Mouse (Mus musculus) liver, embryonic 15.5 days (tissue): ENCODE measurements around the gene Palm2. TPM values are rescaled to one million over a fixed set of nuclear protein-coding genes. Genes with fewer than 3 reads are reported as not detected.

ENCODE experiments used
- ATAC-seq: fragments of 200-750 bp; cut with Nextera tagmentation; 2 replicates; pipeline ENCODE4 v1.8.0; 2017; ENCODE audit warnings: moderate number of reproducible peaks, mild to moderate bottlenecking, moderate library complexity; ENCODE audit not compliant: insufficient read depth
- H3K27ac ChIP-seq: fragments of 300-500 bp; sonication (generic); replicated peaks from 2 replicates; pipeline ENCODE4 v1.5.1; 2015; ENCODE audit warnings: mild to moderate bottlenecking, inconsistent platforms
- H3K27me3 ChIP-seq: fragments of 300-500 bp; sonication (generic); 2 replicates; pipeline ENCODE4 v1.6.1; 2015; ENCODE audit warnings: mild to moderate bottlenecking, inconsistent platforms
- H3K36me3 ChIP-seq: fragments of 300-500 bp; sonication (generic); replicated peaks from 2 replicates; pipeline ENCODE4 v1.6.1; 2015; ENCODE audit warnings: moderate library complexity, mild to moderate bottlenecking, inconsistent platforms
- H3K4me1 ChIP-seq: fragments of 300-500 bp; sonication (generic); replicated peaks from 2 replicates; pipeline ENCODE4 v1.6.1; 2015; ENCODE audit warnings: inconsistent platforms
- H3K4me2 ChIP-seq: fragments of 300-500 bp; sonication (generic); 2 replicates; pipeline ENCODE4 v1.6.1; 2015; ENCODE audit warnings: moderate library complexity, mild to moderate bottlenecking, inconsistent platforms
- H3K4me3 ChIP-seq: fragments of 300-500 bp; sonication (generic); replicated peaks from 2 replicates; pipeline ENCODE4 v1.5.1; 2015; ENCODE audit warnings: mild to moderate bottlenecking, inconsistent platforms
- H3K9ac ChIP-seq: fragments of 300-500 bp; sonication (generic); 2 replicates; pipeline ENCODE4 v1.6.1; 2015; ENCODE audit warnings: moderate library complexity, mild to moderate bottlenecking, inconsistent platforms
- H3K9me3 ChIP-seq: fragments of 300-500 bp; sonication (generic); replicated peaks from 2 replicates; pipeline ENCODE4 v1.6.1; 2016; ENCODE audit warnings: inconsistent platforms
- WGBS: fragments of 180-500 bp; shearing (Covaris S2); methylation state at CpG from one replicate; pipeline ENCODE4 v1.1.7; 2015; ENCODE audit warnings: mixed read lengths; ENCODE audit not compliant: insufficient replicate concordance; 5-methylcytosine and 5-hydroxymethylcytosine counted together
- polyA plus RNA-seq: library from polyadenylated mRNA; unstranded; fragments of >200 nt; fragmentation: Nextera tagmentation; extraction: Ambion mirVana; gene quantifications from 2 replicates; pipeline ENCODE4 v1.2.1, GENCODE M21; 2015

Palm2 gene
- polyA plus RNA-seq, 1 experiment from 2014 or later, result 0.16 TPM

- no peaks in the 10 kb centered on the region; the same call in 1 of the 2 replicates for H3K4me1 ChIP-seq
- WGBS, result 36% methylated on average over 7 of the region's 7 CpGs
- no peak overlapping the region for H3K4me3 ChIP-seq
- H3K9me3 ChIP-seq, result no peaks in the 10 kb centered on the region
- H3K4me2 ChIP-seq, result no peak overlapping the region
- H3K9ac ChIP-seq, result no peak overlapping the region
- H3K27ac ChIP-seq, result no peak overlapping the region
- H3K27me3 ChIP-seq, result peaks cover 8% of the 10 kb centered on the region
- H3K36me3 ChIP-seq, result no peaks in the 10 kb centered on the region
- no peak for ATAC-seq
Measured at GRCm38 (mm10) chr4:57670813-57671469, 236.9 kb downstream of the Palm2 start.

DNA sequence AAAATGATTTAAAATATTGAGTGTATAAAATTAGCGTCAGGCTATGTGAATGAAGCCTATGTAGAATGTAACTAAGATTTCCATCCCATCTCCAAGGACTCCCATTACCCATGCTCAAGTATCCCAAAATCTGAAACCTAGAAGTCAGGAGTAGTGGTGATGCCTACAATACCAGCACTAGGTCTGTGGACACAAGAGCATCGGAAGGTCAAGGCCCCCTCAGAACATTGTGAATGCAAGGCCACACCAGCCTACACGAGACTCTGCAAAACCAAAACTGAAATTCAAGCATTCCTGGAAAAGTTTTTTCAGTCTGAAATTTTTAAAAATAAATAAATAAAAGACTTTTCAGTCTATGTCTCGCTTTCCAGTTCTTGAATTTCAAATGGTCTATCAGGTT is 238.5 kb downstream of the Palm2 start:
- 60% methylated on average over 4 of the region's 4 CpGs for WGBS
- Histone ChIP-seq H3K9ac (no peak overlapping the region), H3K4me3 (no peak overlapping the region), H3K27ac (no peak overlapping the region), H3K4me2 (no peak overlapping the region), H3K27me3 (peaks cover 8% of the 10 kb centered on the region), H3K9me3 (no peaks in the 10 kb centered on the region), H3K36me3 (no peaks in the 10 kb centered on the region), H3K4me1 (no peaks in the 10 kb centered on the region; the same call in 1 of the 2 replicates)
- ATAC-seq, result no peak

DNA sequence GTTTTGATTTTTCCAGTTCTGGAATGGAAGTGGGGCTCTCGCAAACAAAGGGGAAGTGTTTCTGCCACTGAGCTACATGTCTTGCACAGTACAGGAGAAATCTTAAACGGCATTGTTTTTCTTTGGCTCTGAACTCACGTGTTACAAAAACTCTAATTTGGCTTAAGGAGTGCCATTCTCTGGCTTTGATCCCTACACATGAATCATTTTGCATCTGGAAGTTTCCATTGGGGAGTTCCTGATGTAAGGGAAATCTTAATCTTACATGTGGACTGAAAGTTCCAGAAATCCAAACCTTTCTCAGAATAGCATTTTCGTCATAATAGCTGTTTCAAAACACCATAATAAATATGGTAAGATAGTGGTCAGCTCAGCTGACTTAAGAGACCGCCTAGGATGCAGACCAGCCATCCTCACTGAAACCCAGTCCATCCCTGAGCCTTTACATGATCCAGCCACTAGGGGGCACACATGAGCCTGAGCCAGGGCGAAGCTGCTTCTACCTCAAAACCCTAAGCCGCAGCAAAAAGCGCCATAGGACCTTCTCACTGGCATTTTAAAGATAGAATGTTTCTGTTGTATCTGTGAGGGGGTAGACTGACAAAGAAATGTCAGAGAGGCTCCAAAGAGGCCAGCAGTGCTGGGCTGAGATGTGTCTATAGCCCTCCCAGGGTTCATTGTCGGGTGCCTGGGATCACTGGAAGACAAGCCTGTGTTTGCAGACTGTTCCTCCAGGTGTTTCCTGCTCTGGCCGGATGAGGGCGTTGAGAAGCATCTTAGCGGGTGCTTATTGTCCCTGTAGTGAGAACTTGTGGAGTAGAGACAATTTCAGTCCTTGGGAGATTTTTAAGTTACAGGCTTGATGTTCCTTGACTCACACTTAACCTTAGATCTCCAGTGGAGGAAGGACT is 239.2 kb downstream of the Palm2 start:
- WGBS, result 6% methylated on average over 12 of the region's 12 CpGs
- no peak overlapping the region for H3K4me3 ChIP-seq
- H3K27me3 ChIP-seq, result peaks cover 8% of the 10 kb centered on the region
- no peak for ATAC-seq
- H3K36me3 ChIP-seq, result no peaks in the 10 kb centered on the region
- H3K9me3 ChIP-seq, result no peaks in the 10 kb centered on the region
- H3K4me2 ChIP-seq, result no peak overlapping the region; the same call in 1 of the 2 replicates
- H3K9ac ChIP-seq, result no peak overlapping the region
- no peak overlapping the region for H3K27ac ChIP-seq
- H3K4me1 ChIP-seq, result no peaks in the 10 kb centered on the region; the same call in 1 of the 2 replicates

DNA sequence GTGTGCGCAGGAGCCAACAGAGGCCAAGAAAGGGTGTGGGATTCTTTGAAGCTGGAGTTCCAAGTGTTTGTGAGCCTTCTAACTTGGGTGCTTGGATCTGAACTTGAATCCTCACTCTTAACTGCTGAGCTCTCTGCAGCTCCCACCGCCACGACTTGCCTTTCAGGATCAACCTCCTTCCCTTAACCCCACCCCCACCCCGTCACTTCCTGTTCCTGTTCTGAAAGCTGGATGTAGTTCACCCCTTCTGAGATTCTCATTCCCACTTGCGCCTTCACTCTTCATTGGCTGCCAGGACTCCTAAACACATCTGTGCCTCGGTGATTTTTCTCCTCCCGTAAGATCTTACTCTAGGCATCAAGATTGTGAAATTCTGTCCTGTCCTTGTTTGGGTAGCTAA is 240.3 kb downstream of the Palm2 start:
- 44% methylated on average over 7 of the region's 7 CpGs for WGBS
- no peaks in the 10 kb centered on the region; the same call in 1 of the 2 replicates for H3K4me1 ChIP-seq
- H3K36me3 ChIP-seq, result no peaks in the 10 kb centered on the region
- H3K27me3 ChIP-seq, result peaks cover 8% of the 10 kb centered on the region
- ATAC-seq, result no peak
- H3K9ac ChIP-seq, result no peak overlapping the region
- no peak overlapping the region for H3K27ac ChIP-seq
- no peak overlapping the region for H3K4me3 ChIP-seq
- no peaks in the 10 kb centered on the region for H3K9me3 ChIP-seq
- H3K4me2 ChIP-seq, result no peak overlapping the region

DNA sequence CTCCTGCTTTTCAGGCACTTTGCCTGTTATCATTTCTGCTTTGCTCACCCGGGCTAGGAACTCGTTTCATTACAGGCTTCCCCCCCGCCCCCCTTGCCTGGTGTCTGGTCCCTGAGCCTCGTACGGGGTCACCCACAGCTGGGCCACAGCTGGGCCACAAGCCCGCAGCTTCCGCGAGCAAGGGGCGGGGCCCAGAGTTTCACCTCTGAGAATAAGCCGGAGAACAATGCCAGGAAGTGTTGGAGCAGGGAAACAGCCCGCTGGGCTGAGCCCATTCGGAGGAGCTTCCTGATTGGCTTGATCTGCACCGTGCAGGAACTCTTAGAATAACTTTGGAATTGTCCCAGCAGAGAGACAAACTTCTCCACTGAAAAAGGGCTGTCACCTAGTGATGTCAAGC is 241.3 kb downstream of the Palm2 start:
- Histone ChIP-seq H3K27me3 (peaks cover 8% of the 10 kb centered on the region), H3K4me3 (no peak overlapping the region), H3K4me1 (no peaks in the 10 kb centered on the region; the same call in 1 of the 2 replicates), H3K4me2 (peak overlapping the region; percentile 39; the same call in 1 of the 2 replicates), H3K9ac (no peak overlapping the region), H3K27ac (0 out of 2 replicates have a peak overlapping the region, but pooled peaks have one; percentile 2), H3K36me3 (no peaks in the 10 kb centered on the region), H3K9me3 (no peaks in the 10 kb centered on the region)
- WGBS, result under 1% methylated on average over 13 of the region's 13 CpGs
- ATAC-seq, result peak; percentile 47

DNA sequence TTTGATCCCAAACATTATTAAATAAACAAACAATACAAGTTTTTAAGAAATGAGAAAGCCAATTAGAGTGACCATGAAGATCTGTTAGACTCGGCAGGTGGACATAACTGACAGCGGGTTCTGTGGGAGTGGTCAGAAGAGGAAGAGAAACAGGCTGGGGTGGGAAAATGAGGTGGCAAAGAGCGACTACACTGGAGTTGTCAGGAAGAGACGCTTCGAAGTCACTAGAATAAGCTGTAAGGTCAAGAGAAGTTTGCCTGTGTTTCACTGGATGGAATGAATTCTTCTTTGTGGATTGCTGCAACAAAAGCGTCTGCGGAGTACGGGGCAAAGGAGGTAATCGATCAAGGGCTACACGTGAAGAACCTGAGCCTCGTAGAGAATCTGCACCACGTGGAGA is 243.9 kb downstream of the Palm2 start:
- WGBS, result 58% methylated on average over 12 of the region's 12 CpGs
- H3K9ac ChIP-seq, result no peak overlapping the region
- no peak for ATAC-seq
- no peak overlapping the region for H3K4me2 ChIP-seq
- no peak overlapping the region for H3K27ac ChIP-seq
- no peaks in the 10 kb centered on the region for H3K36me3 ChIP-seq
- H3K4me1 ChIP-seq, result no peaks in the 10 kb centered on the region; the same call in 1 of the 2 replicates
- no peak overlapping the region for H3K4me3 ChIP-seq
- H3K27me3 ChIP-seq, result peaks cover 8% of the 10 kb centered on the region; the same call in 1 of the 2 replicates
- no peaks in the 10 kb centered on the region for H3K9me3 ChIP-seq

DNA sequence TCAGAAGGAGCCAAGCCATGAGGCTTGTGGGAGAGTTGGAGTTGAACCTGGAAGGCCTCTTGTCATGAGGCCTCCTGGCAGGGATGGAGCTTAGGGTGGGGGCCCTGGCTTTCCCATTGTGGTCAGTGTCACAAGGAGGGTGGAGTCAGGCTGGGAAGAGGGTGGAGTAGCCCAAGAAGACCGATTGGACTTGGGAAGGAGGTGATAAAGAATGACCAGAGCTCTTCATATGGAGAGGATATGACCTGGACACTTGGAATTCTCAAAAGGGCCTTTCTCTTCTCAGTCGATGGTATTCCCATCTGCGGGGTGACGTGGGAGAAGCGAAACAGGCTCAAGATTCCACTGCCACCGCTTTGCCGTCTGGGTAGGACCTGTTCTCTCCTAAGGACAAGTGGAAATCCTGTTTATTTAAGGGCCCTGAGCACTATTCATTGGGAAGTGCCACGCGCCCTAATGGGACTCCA is 245.0 kb downstream of the Palm2 start:
- ATAC-seq, result no peak
- no peaks in the 10 kb centered on the region; the same call in 1 of the 2 replicates for H3K4me1 ChIP-seq
- peaks cover 1% of the 10 kb centered on the region; the same call in 1 of the 2 replicates for H3K27me3 ChIP-seq
- no peak overlapping the region for H3K4me3 ChIP-seq
- no peak overlapping the region for H3K27ac ChIP-seq
- WGBS, result 69% methylated on average over 9 of the region's 9 CpGs
- no peaks in the 10 kb centered on the region for H3K36me3 ChIP-seq
- no peaks in the 10 kb centered on the region for H3K9me3 ChIP-seq
- no peak overlapping the region for H3K4me2 ChIP-seq
- no peak overlapping the region for H3K9ac ChIP-seq

- H3K27ac ChIP-seq, result no peak overlapping the region
- WGBS, result 73% methylated on average over 12 of the region's 12 CpGs
- no peak overlapping the region for H3K4me3 ChIP-seq
- no peak for ATAC-seq
- H3K4me1 ChIP-seq, result no peaks in the 10 kb centered on the region; the same call in 1 of the 2 replicates
- no peaks in the 10 kb centered on the region for H3K27me3 ChIP-seq
- no peak overlapping the region for H3K4me2 ChIP-seq
- H3K9me3 ChIP-seq, result no peaks in the 10 kb centered on the region
- no peak overlapping the region for H3K9ac ChIP-seq
- no peaks in the 10 kb centered on the region for H3K36me3 ChIP-seq
Measured at GRCm38 (mm10) chr4:57680186-57680585, 246.1 kb downstream of the Palm2 start.

GRCm38 (mm10) chr4:57681511-57681910 is 247.5 kb downstream of the Palm2 start:
- Histone ChIP-seq H3K27me3 (no peaks in the 10 kb centered on the region), H3K27ac (no peak overlapping the region), H3K9me3 (no peaks in the 10 kb centered on the region), H3K36me3 (no peaks in the 10 kb centered on the region), H3K4me2 (no peak overlapping the region), H3K4me3 (no peak overlapping the region), H3K9ac (no peak overlapping the region), H3K4me1 (no peaks in the 10 kb centered on the region)
- 44% methylated on average over 12 of the region's 12 CpGs for WGBS
- ATAC-seq, result no peak

DNA sequence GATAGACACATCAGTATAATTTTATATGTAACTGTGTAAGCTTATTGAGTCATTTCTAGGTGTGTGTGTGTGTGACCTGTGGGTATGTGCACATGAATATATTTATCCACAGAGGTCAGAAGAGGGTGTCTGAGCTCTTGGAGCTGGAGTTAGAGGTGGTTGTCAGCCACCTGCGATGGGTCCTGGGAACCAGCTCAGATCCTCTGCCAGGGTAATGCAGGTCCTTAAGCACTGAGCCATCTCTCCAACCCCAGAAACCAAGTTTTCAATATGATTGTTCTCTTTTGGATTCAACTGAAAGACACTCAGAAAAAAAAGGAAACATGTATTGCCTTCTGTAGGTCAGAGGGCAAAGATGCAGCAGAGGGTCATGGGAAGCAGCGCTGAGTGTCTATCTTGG is 248.3 kb downstream of the Palm2 start:
- H3K27me3 ChIP-seq, result no peaks in the 10 kb centered on the region
- no peaks in the 10 kb centered on the region for H3K9me3 ChIP-seq
- no peaks in the 10 kb centered on the region for H3K4me1 ChIP-seq
- H3K4me2 ChIP-seq, result no peak overlapping the region
- no peak overlapping the region for H3K4me3 ChIP-seq
- ATAC-seq, result no peak
- H3K9ac ChIP-seq, result no peak overlapping the region
- H3K27ac ChIP-seq, result no peak overlapping the region
- H3K36me3 ChIP-seq, result no peaks in the 10 kb centered on the region
- WGBS, result 82% methylated on average over 2 of the region's 2 CpGs

- H3K9ac ChIP-seq, result no peak overlapping the region
- ATAC-seq, result no peak
- 66% methylated on average over 11 of the region's 11 CpGs for WGBS
- H3K27ac ChIP-seq, result no peak overlapping the region
- no peaks in the 10 kb centered on the region for H3K9me3 ChIP-seq
- H3K4me3 ChIP-seq, result no peak overlapping the region
- no peak overlapping the region for H3K4me2 ChIP-seq
- no peaks in the 10 kb centered on the region for H3K36me3 ChIP-seq
- no peaks in the 10 kb centered on the region for H3K4me1 ChIP-seq
- no peaks in the 10 kb centered on the region for H3K27me3 ChIP-seq
Measured at GRCm38 (mm10) chr4:57682944-57683343, 248.9 kb downstream of the Palm2 start.
